Mouse (Mus musculus): ENCODE measurements around the gene Vmn2r6. TPM values are rescaled to one million over a fixed set of nuclear protein-coding genes. Genes with fewer than 3 reads are reported as not detected.
"Not testable (repeated sequence)": the region's sequence is repeated elsewhere in the genome, so short reads cannot be mapped to it uniquely, and the experiment has no call there.

Gene Vmn2r6
- polyA plus RNA-seq (2017; shearing (Covaris generic)) = not detected

DNA sequence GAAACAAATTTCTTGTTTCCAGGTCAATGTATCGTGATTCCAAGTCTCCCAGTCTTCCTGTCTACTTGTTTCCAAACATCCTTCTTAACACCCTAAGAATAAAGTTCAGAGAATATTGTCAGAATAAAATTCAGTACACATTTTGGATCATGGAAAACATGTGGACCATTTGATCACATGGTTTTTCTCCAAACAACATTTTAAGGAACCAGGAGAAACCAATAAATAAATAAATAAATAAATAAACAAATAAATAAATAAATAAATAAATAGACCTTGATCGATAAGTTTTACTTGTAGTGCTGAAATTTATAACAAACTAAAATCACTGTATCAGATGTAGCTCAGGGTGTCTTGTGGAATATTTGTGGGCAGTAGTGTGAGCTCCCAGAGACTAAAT is at the start of gene Vmn2r6:
TSS of gene Vmn2r6 (minus strand) at position 101 of the 400 bp plus-strand sequence.
- not testable (repeated sequence) for ATAC-seq

- ATAC-seq = no peak
Observed at GRCm38 (mm10) chr3:64587618-64588017, 22.0 kb upstream of the Vmn2r6 start.

GRCm38 (mm10) chr3:64568793-64569192 is 3.2 kb upstream of the Vmn2r6 start:
- not testable (repeated sequence) for ATAC-seq

- not testable (repeated sequence) for ATAC-seq
Observed at GRCm38 (mm10) chr3:64523585-64523984, 42.0 kb downstream of the Vmn2r6 start.

- ATAC-seq = not testable (repeated sequence)
Observed at GRCm38 (mm10) chr3:64509742-64510141, 55.9 kb downstream of the Vmn2r6 start, which contains the start of gene Vmn2r5. Gene Vmn2r5, minus strand, starts transcription at chr3:64509842.

Other genes starting within 250 kb of the Vmn2r6 start
- under 1 TPM in 1 of 2 experiments, not detected in 1; 0.11 TPM for gene Vmn2r4, start 150.5 kb downstream of the Vmn2r6 start, polyA plus RNA-seq (2017; shearing (Covaris generic))
- not detected for gene Vmn2r5, start 56.0 kb downstream of the Vmn2r6 start, polyA plus RNA-seq (2017; shearing (Covaris generic))

All from activated CD4-positive, CD25-positive, alpha-beta regulatory T cell, adult 4 months (primary cell).